Mouse (Mus musculus) C2C12 (cell line): ENCODE data around the gene Zfp69.

Experiments
- CTCF ChIP-seq: IDR thresholded peaks from one replicate; pipeline ENCODE4 v1.5.1; 2011; ENCODE audit not compliant: control insufficient read depth, insufficient read depth, insufficient read length
- MAX ChIP-seq: IDR thresholded peaks from one replicate; pipeline ENCODE4 v1.6.1; 2011; ENCODE audit warnings: mild to moderate bottlenecking, control low read depth

DNA sequence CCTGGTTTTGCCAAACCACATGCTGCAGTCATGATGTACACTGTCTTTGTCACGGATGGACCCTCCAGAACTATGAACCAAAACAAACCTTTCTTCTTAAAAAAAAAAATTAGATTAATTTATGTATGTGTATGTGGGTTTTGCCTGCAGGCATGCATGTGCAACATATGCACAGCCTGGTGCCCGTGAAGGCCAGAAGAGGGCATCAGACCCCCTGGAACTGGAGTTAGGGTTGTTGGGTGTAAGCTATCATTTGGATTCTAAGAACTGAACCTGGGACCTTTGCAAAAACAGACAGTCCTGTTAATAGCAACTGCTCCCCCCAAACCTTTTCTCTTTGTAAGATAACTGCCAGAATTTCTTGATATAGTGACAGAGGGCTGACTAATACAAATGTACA lies 49.5 kb upstream of the Zfp69 start:
- TF ChIP-seq CTCF: no peak
- no peak for TF ChIP-seq MAX
